Mouse (Mus musculus): ENCODE measurements at regions not wholly inside any gene's neighbourhood (a gene's known extent, or its start where the extent isn't known, plus 50 kb on each side); places are given as distances from the start of the nearest gene placed in this dataset.

- no peak for DNase-seq
Observed at GRCm38 (mm10) chr13:43975281-43975680, 190.7 kb downstream of the Cd83 start.

GRCm38 (mm10) chr13:43975801-43976200 lies 191.2 kb downstream of the Cd83 start:
- no peak for DNase-seq

- DNase-seq: no peak
Observed at GRCm38 (mm10) chr13:43976676-43977075, 192.1 kb downstream of the Cd83 start.

GRCm38 (mm10) chr13:43987338-43987737 lies 202.8 kb downstream of the Cd83 start:
- no peak for DNase-seq

- no peak for DNase-seq
Observed at GRCm38 (mm10) chr13:43988421-43988820, 203.8 kb downstream of the Cd83 start.

GRCm38 (mm10) chr13:43990281-43991101 lies 205.9 kb downstream of the Cd83 start:
- peak; percentile 47 for DNase-seq

- peak; percentile 21 for DNase-seq
Observed at GRCm38 (mm10) chr13:43991774-43992173, 207.2 kb downstream of the Cd83 start.

GRCm38 (mm10) chr13:43992968-43993367 lies 208.4 kb downstream of the Cd83 start:
- DNase-seq: no peak

GRCm38 (mm10) chr13:43994361-43994760 lies 209.8 kb downstream of the Cd83 start:
- DNase-seq: no peak

GRCm38 (mm10) chr13:43995623-43996022 lies 211.0 kb downstream of the Cd83 start:
- no peak for DNase-seq

GRCm38 (mm10) chr13:44001861-44002545 lies 217.4 kb downstream of the Cd83 start:
- no peak for DNase-seq

- DNase-seq: no peak
Observed at GRCm38 (mm10) chr13:44012868-44013267, 228.3 kb downstream of the Cd83 start.

- no peak for DNase-seq
Observed at GRCm38 (mm10) chr13:44018489-44019303, 234.1 kb downstream of the Cd83 start.

GRCm38 (mm10) chr13:44019304-44019583 lies 234.7 kb downstream of the Cd83 start:
- no peak for DNase-seq

- no peak for DNase-seq
Observed at GRCm38 (mm10) chr13:44020851-44021250, 236.3 kb downstream of the Cd83 start.

GRCm38 (mm10) chr13:44022106-44022505 lies 237.5 kb downstream of the Cd83 start:
- no peak for DNase-seq

- DNase-seq: no peak
Observed at GRCm38 (mm10) chr13:44024612-44025011, 240.0 kb downstream of the Cd83 start.

GRCm38 (mm10) chr13:44026321-44027255 lies 242.0 kb downstream of the Cd83 start:
- DNase-seq: no peak

GRCm38 (mm10) chr13:44028081-44028480 lies 243.5 kb downstream of the Cd83 start:
- DNase-seq: no peak

- DNase-seq: no peak
Observed at GRCm38 (mm10) chr13:44030590-44030989, 246.0 kb downstream of the Cd83 start.

GRCm38 (mm10) chr13:44037774-44038294 lies 253.3 kb downstream of the Cd83 start:
- no peak for DNase-seq

GRCm38 (mm10) chr13:44038322-44038721 lies 253.7 kb downstream of the Cd83 start:
- DNase-seq: no peak

Measured in right cerebral cortex, adult 18-20 months (tissue).